In genomic region chr10:78211311-78211710, GRCm38 (mm10) we compare ENCODE assay signal across 9 mouse cellular contexts. TPM values are rescaled to one million over a fixed set of nuclear protein-coding genes. Genes with fewer than 3 reads are reported as not detected.
DNase-seq lines count a peak whose midpoint lies in the region; ATAC-seq and TF ChIP-seq lines count a peak whose summit lies in the region.
"Had no signal": no experiment of that assay in that cellular context is flagged by ENCODE, and none has a peak within 500 bp of the region (broad histone marks: within the 10 kb centered on the region; RNA-seq: fewer than 3 reads in every experiment).

No protein-coding gene starts in this region.

- H3K4me3 ChIP-seq in G1E (ENCODE audit: low read depth, low read length): no peak overlapping the region
- H3K4me3 ChIP-seq in liver, postnatal 0 days (ENCODE audit: low read depth, low read length): no peak overlapping the region

- TF ChIP-seq CTCF in G1E (IDR thresholded peaks at IDR 0.05; ENCODE audit: low read depth, low read length): 0 out of 2 replicates have a peak, but pooled peaks have one; percentile 4
- TF ChIP-seq CTCF in liver, postnatal 0 days (IDR thresholded peaks at IDR 0.05; ENCODE audit: low read depth): peak; percentile 66

- H3K27ac ChIP-seq in liver, postnatal 0 days (ENCODE audit: low read depth): no peak overlapping the region

- no peaks in the 10 kb centered on the region for H3K9me3 ChIP-seq in G1E (replicated peaks)
- H3K9me3 ChIP-seq in liver, postnatal 0 days (ENCODE audit: low read length): no peaks in the 10 kb centered on the region

- no peaks in the 10 kb centered on the region for H3K4me1 ChIP-seq in G1E (ENCODE audit: insufficient read depth, low read depth, low read length)
- peaks cover 5% of the 10 kb centered on the region for H3K4me1 ChIP-seq in liver, postnatal 0 days (ENCODE audit: insufficient read depth)

- no peak for TF ChIP-seq EP300 in liver, postnatal 0 days (IDR thresholded peaks at IDR 0.05; ENCODE audit: low read depth)

- 66% methylated on average over 6 of the region's 6 CpGs for WGBS in liver, postnatal 0 days (ENCODE audit: insufficient replicate concordance)

- no peak overlapping the region for H3K4me2 ChIP-seq in liver, postnatal 0 days (ENCODE audit: low read depth, low read length)
- H3K4me2 ChIP-seq: midbrain, embryonic 11.5 days had no signal

- intact Hi-C loops in gastrocnemius, postnatal 36 days (cut with DNase I): no loop called here

- no peak for ATAC-seq in CD4-positive, CD25-positive, alpha-beta regulatory T cell, adult 4 months
- ATAC-seq in G1E (ENCODE audit: extremely low read depth, insufficient number of reproducible peaks, low FRiP score, poor library complexity, severe bottlenecking): no peak
- ATAC-seq in liver, postnatal 0 days: 0 out of 2 replicates have a peak, but pooled peaks have one; percentile 14

- H3K27me3 ChIP-seq in G1E (ENCODE audit: insufficient read depth, low read length): no peaks in the 10 kb centered on the region
- no peaks in the 10 kb centered on the region for H3K27me3 ChIP-seq in liver, postnatal 0 days (ENCODE audit: insufficient read depth, low read length)

- H3K9ac ChIP-seq in liver, postnatal 0 days (replicated peaks): no peak overlapping the region

- DNase-seq in CD4-positive, CD25-positive, alpha-beta regulatory T cell, adult 2 months (ENCODE audit: low read depth, low spot score): peak; percentile 44
- DNase-seq in kidney, postnatal 4 days: peak; percentile 32 to 35
- DNase-seq in kidney, postnatal 14 days: no peak
- no peak for DNase-seq in G1E (ENCODE audit: low spot score)
- peak; percentile 32 for DNase-seq in liver, postnatal 0 days
- no peak for DNase-seq in gastrocnemius, postnatal 36 days
- DNase-seq in ovary, adult 18-20 months (ENCODE audit: low spot score): no peak

- peaks cover 99% of the 10 kb centered on the region for H3K36me3 ChIP-seq in G1E (replicated peaks)
- H3K36me3 ChIP-seq in liver, postnatal 0 days (replicated peaks; ENCODE audit: insufficient read depth, low read length): peaks cover 86% of the 10 kb centered on the region

RNA-seq across cellular contexts. Expression of gene Pwp2, which starts 26.4 kb away (rescaled TPM):
- polyA plus RNA-seq in CD4-positive, CD25-positive, alpha-beta regulatory T cell, adult 4 months (2017; shearing (Covaris generic)): 10 to 100 TPM; 13.4 to 29.5 TPM
- total RNA-seq in G1E (2014; fragmentation: Nextera tagmentation) (8.7 and 11.0 TPM in 2 replicates), G1E (2017) (23.4 and 26.3 TPM in 2 replicates)
- 15.8 and 18.8 TPM in 2 replicates for polyA plus RNA-seq in G1E (2012)
- 5.3 and 6.1 TPM in 2 replicates for polyA plus RNA-seq in liver, postnatal 0 days (2015; fragmentation: Nextera tagmentation; extraction: Ambion mirVana)
- 1 to 10 TPM; 7.6 to 9.9 TPM for total RNA-seq in gastrocnemius, postnatal 36 days (2021)

RNA-seq across cellular contexts. Expression of gene Trappc10, which starts 33.1 kb away (rescaled TPM):
- 1 to 10 TPM; 4.9 to 9.0 TPM for polyA plus RNA-seq in CD4-positive, CD25-positive, alpha-beta regulatory T cell, adult 4 months (2017; shearing (Covaris generic))
- total RNA-seq in G1E (2014; fragmentation: Nextera tagmentation) (43.5 and 93.6 TPM in 2 replicates), G1E (2017) (30.2 and 33.3 TPM in 2 replicates)
- polyA plus RNA-seq in G1E (2012): 54.7 and 75.1 TPM in 2 replicates
- polyA plus RNA-seq in liver, postnatal 0 days (2015; fragmentation: Nextera tagmentation; extraction: Ambion mirVana): 13.9 and 14.7 TPM in 2 replicates
- 10 to 100 TPM; 32.7 to 33.1 TPM for total RNA-seq in gastrocnemius, postnatal 36 days (2021)

RNA-seq across cellular contexts. Expression of gene D10Jhu81e, which starts 41.7 kb away (rescaled TPM):
- 10 to 100 TPM in 1 of 2 experiments, 1 to 10 TPM in 1; 7.5 to 42.9 TPM for polyA plus RNA-seq in CD4-positive, CD25-positive, alpha-beta regulatory T cell, adult 4 months (2017; shearing (Covaris generic))
- 26.9 and 36.3 TPM in 2 replicates for total RNA-seq in G1E (2014; fragmentation: Nextera tagmentation)
- 106 and 128 TPM in 2 replicates for total RNA-seq in G1E (2017)
- polyA plus RNA-seq in G1E (2012): 88.4 and 100 TPM in 2 replicates
- 20.8 and 23.9 TPM in 2 replicates for polyA plus RNA-seq in liver, postnatal 0 days (2015; fragmentation: Nextera tagmentation; extraction: Ambion mirVana)
- 100 to 1,000 TPM; 207 to 245 TPM for total RNA-seq in gastrocnemius, postnatal 36 days (2021)

Comparison
In these comparisons a context has a peak if more than half of its experiments do, and no peak if none do; other contexts are left out.
1. DNase-seq: peak in CD4-positive, CD25-positive, alpha-beta regulatory T cell, adult 2 months (single experiment), kidney, postnatal 4 days (2 of 2) and liver, postnatal 0 days (single experiment); none in kidney, postnatal 14 days (single experiment), G1E (single experiment), gastrocnemius, postnatal 36 days (0 of 2) and ovary, adult 18-20 months (single experiment).